Comparison of ENCODE assay signal across 7 mouse cellular contexts in genomic region chr8:44935741-44936140, GRCm38 (mm10). TPM values are rescaled to one million over a fixed set of nuclear protein-coding genes. Genes with fewer than 3 reads are reported as not detected.
A peak's percentile ranks its signal among the peaks of the same experiment; 100 is the strongest.
DNase-seq lines count a peak whose midpoint lies in the region; ATAC-seq lines count a peak whose summit lies in the region.

No protein-coding gene starts in this region.

- peak overlapping the region; percentile 80 for H3K9ac ChIP-seq in intestine, embryonic 16.5 days (ENCODE audit: low read depth, low read length)

- peak; percentile 73 for ATAC-seq in intestine, embryonic 16.5 days
- peak; percentile 77 for ATAC-seq in megakaryocyte-erythroid progenitor cell, adult 5-6 weeks (replicated peaks; ENCODE audit: low FRiP score, low TSS enrichment, poor library complexity, severe bottlenecking)

- 0 out of 2 replicates have a peak, but pooled peaks cover 6% of the 10 kb centered on the region for H3K4me1 ChIP-seq in intestine, embryonic 16.5 days (ENCODE audit: control insufficient read depth, insufficient read depth, low read length)

- under 1% methylated on average over 24 of the region's 24 CpGs for WGBS in intestine, embryonic 16.5 days

- no peaks in the 10 kb centered on the region for H3K9me3 ChIP-seq in intestine, embryonic 16.5 days (ENCODE audit: control insufficient read depth, low read length)

- H3K27ac ChIP-seq in intestine, embryonic 16.5 days (ENCODE audit: low read length), result peak overlapping the region; percentile 95

- H3K4me3 ChIP-seq in intestine, embryonic 16.5 days (ENCODE audit: low read length), result peak overlapping the region; percentile 90

- peak overlapping the region; percentile 85 for H3K4me2 ChIP-seq in intestine, embryonic 16.5 days (ENCODE audit: low read depth, low read length)

- H3K27me3 ChIP-seq in intestine, embryonic 16.5 days (replicated peaks; ENCODE audit: control insufficient read depth, insufficient read depth, low read length), result no peaks in the 10 kb centered on the region

- H3K36me3 ChIP-seq in intestine, embryonic 16.5 days (ENCODE audit: control insufficient read depth, insufficient read depth, low read length), result no peaks in the 10 kb centered on the region

- intact Hi-C loops in left cerebral cortex, postnatal 10 days (cut with DNase I), result loop anchor here (1.0 to 10.0 kb wide), 5 partner anchors 50 to 561 kb away; no protein-coding TSS in a partner anchor

- peak; percentile 53 to 65 for DNase-seq in adrenal gland, postnatal 4 days (ENCODE audit: low spot score in 2 of 2)
- peak; percentile 80 for DNase-seq in embryo, embryonic 11.5 days (ENCODE audit: low read depth, low spot score)
- DNase-seq in gastrocnemius, postnatal 4 days (ENCODE audit: low spot score in 2 of 2), result peak; percentile 77 to 87
- DNase-seq in left cerebral cortex, postnatal 10 days (ENCODE audit: extremely low spot score in 1 of 2, low spot score in 2 of 2), result peak; percentile 84 to 90
- DNase-seq in skeletal muscle tissue, adult 2 months (ENCODE audit: low read depth, low spot score), result peak; percentile 46

RNA-seq across cellular contexts. Expression of gene Fat1, which starts 0.5 kb away (rescaled TPM):
- 10 to 100 TPM; 75.5 to 90.7 TPM for total RNA-seq in adrenal gland, postnatal 4 days (2021)
- 10 to 100 TPM; 47.8 to 48.1 TPM for total RNA-seq in gastrocnemius, postnatal 4 days (2021)
- 10.8 and 11.4 TPM in 2 replicates for polyA plus RNA-seq in intestine, embryonic 16.5 days (2015; fragmentation: Nextera tagmentation; extraction: Ambion mirVana)
- total RNA-seq in left cerebral cortex, postnatal 10 days (2021), result 10 to 100 TPM; 37.0 to 42.9 TPM
- total RNA-seq in megakaryocyte-erythroid progenitor cell, adult 5-6 weeks (2014; fragmentation: Nextera tagmentation), result not detected in 2 replicates
- total RNA-seq in megakaryocyte-erythroid progenitor cell, adult 5-6 weeks (2017), result 0.09 TPM in 1 of 2 replicates, not detected in the other

Comparison
In these comparisons a context has a peak if more than half of its experiments do, and no peak if none do; other contexts are left out.
1. Peak in every context shown above with its lines: DNase-seq, ATAC-seq, H3K4me3 ChIP-seq and H3K27ac ChIP-seq.
2. RNA of gene Fat1, which starts 0.5 kb away (total RNA-seq): 75.5 to 90.7 TPM in adrenal gland, postnatal 4 days, 47.8 to 48.1 TPM in gastrocnemius, postnatal 4 days and 37.0 to 42.9 TPM in left cerebral cortex, postnatal 10 days; 0.09 TPM in megakaryocyte-erythroid progenitor cell, adult 5-6 weeks; every median in the first group is over 10 times any median in the second.